ENCODE assay signal across 3 mouse cellular contexts in the genomic region with DNA sequence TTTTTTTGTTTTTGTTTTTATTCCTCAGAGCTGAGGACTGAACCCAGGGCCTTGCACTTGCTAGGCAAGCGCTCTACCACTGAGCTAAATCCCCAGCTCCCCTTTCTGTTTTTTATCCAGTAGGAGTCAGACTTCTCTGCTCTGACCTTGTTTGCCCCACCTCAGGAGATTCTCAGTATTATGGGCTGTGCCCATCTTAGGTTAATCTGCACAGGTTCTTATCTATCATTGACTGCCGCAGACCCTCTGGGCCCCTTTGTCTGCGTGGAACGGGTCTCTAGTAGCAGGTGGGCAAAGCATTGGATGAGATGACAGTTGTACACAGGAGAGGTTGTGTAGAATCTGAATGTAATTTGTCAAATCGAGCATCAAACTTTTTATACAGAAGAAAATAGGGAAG. TPM values are rescaled to one million over a fixed set of nuclear protein-coding genes. Genes with fewer than 3 reads are reported as not detected.
"Had no signal": no experiment of that assay in that cellular context is flagged by ENCODE, and none has a peak within 500 bp of the region (broad histone marks: within the 10 kb centered on the region; RNA-seq: fewer than 3 reads in every experiment).

No protein-coding gene starts in this region.

RNA-seq across cellular contexts. Expression of gene Slc41a2, which starts 37.8 kb away (rescaled TPM):
- total RNA-seq: common myeloid progenitor, adult 5-6 weeks; granulocyte monocyte progenitor cell, adult 5-6 weeks had no signal
- polyA plus RNA-seq: erythroblast, embryonic 14.5 days had no signal
